Mouse (Mus musculus) hindbrain, embryonic 13.5 days (tissue): ENCODE data around the gene Stmn3. TPM values are rescaled to one million over a fixed set of nuclear protein-coding genes. Genes with fewer than 3 reads are reported as not detected.
"Not testable (repeated sequence)": the region's sequence is repeated elsewhere in the genome, so short reads cannot be mapped to it uniquely, and the experiment has no call there.

Source experiments
- ATAC-seq: fragments of 200-750 bp; cut with Nextera tagmentation; 2 replicates; pipeline ENCODE4 v1.8.0; 2017; ENCODE audit warnings: moderate TSS enrichment; ENCODE audit not compliant: low FRiP score
- H3K27ac ChIP-seq: fragments of 300-500 bp; sonication (generic); 2 replicates; pipeline ENCODE4 v1.5.1; 2015; ENCODE audit warnings: inconsistent platforms, mild to moderate bottlenecking, moderate library complexity
- H3K27me3 ChIP-seq: fragments of 300-500 bp; sonication (generic); 2 replicates; pipeline ENCODE4 v1.6.1; 2015; ENCODE audit warnings: mild to moderate bottlenecking, inconsistent platforms
- H3K36me3 ChIP-seq: fragments of 300-500 bp; sonication (generic); 2 replicates; pipeline ENCODE4 v1.6.1; 2015; ENCODE audit warnings: mild to moderate bottlenecking, inconsistent platforms
- H3K4me1 ChIP-seq: fragments of 300-500 bp; sonication (generic); replicated peaks from 2 replicates; pipeline ENCODE4 v1.6.1; 2015; ENCODE audit warnings: inconsistent platforms
- H3K4me2 ChIP-seq: fragments of 300-500 bp; sonication (generic); 2 replicates; pipeline ENCODE4 v1.6.1; 2015; ENCODE audit warnings: inconsistent platforms, mild to moderate bottlenecking, moderate library complexity
- H3K4me3 ChIP-seq: fragments of 300-500 bp; sonication (generic); 2 replicates; pipeline ENCODE4 v1.5.1; 2015; ENCODE audit warnings: mild to moderate bottlenecking, inconsistent platforms
- H3K9ac ChIP-seq: fragments of 300-500 bp; sonication (generic); 2 replicates; pipeline ENCODE4 v1.6.1; 2015; ENCODE audit warnings: mild to moderate bottlenecking, inconsistent platforms
- H3K9me3 ChIP-seq: fragments of 300-500 bp; sonication (generic); 2 replicates; pipeline ENCODE4 v1.6.1; 2016; ENCODE audit warnings: inconsistent platforms
- WGBS: fragments of 180-500 bp; shearing (Covaris S2); methylation state at CpG from one replicate; pipeline ENCODE4 v1.1.7; 2015; 5-methylcytosine and 5-hydroxymethylcytosine counted together
- polyA plus RNA-seq: library from polyadenylated mRNA; unstranded; fragments of >200 nt; fragmentation: Nextera tagmentation; extraction: Ambion mirVana; gene quantifications from 2 replicates; pipeline ENCODE4 v1.2.1, GENCODE M21; 2015

Stmn3 gene
- polyA plus RNA-seq, 1 experiment from 2014 or later = 1,135 TPM

DNA sequence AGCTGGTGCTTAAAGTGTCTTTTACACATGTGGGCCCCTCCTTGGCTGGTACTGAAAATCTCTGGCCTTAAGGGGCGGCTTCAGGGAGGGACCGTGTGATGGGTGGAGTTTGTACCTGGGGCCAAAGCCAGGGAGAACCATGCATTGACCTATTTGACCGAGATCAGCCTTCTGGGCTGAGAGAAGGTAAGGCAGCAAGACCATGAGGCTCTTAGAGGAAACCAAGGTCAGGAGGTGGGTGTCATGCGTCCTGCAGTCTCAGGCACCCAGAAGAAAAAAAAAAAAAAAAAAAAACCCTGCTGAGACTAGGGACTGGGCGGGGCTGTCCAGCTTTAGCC lies 1.3 kb downstream of the Stmn3 start:
- Histone ChIP-seq H3K9ac (peak overlapping the region; percentile 93), H3K4me2 (peak overlapping the region; percentile 87), H3K27me3 (peaks cover 15% of the 10 kb centered on the region; the same call in 1 of the 2 replicates), H3K9me3 (no peaks in the 10 kb centered on the region), H3K36me3 (peaks cover 13% of the 10 kb centered on the region), H3K4me1 (peaks cover 37% of the 10 kb centered on the region), H3K27ac (peak overlapping the region; percentile 96), H3K4me3 (peak overlapping the region; percentile 71)
- 8% methylated on average over 5 of the region's 5 CpGs for WGBS
- ATAC-seq = no peak

DNA sequence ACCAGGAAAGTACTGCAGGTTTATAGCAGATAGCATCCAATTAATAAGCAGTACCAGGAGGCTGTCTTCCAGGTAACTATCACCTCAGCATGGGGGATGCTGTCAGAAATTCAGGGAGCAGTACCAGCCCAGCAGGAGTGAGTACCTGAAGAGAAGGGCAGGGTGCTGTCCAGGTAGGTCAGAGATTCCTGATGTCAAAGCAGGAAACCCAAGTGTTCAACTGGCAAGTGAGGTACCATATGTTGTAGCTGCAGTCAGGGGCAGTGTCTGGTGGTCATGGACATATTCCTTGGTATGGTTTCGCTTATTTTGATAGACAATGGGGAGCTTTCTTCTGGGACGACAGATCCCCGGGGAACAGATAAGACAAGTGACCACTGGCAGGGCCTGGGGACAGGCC lies 1.9 kb downstream of the Stmn3 start:
- Histone ChIP-seq H3K4me2 (peak overlapping the region; percentile 87), H3K9me3 (no peaks in the 10 kb centered on the region), H3K4me1 (peaks cover 41% of the 10 kb centered on the region), H3K9ac (peak overlapping the region; percentile 93), H3K4me3 (peak overlapping the region; percentile 71), H3K27me3 (peaks cover 15% of the 10 kb centered on the region; the same call in 1 of the 2 replicates), H3K27ac (no peak overlapping the region; the same call in 1 of the 2 replicates), H3K36me3 (peaks cover 18% of the 10 kb centered on the region)
- 54% methylated on average over 3 of the region's 3 CpGs for WGBS
- no peak for ATAC-seq

DNA sequence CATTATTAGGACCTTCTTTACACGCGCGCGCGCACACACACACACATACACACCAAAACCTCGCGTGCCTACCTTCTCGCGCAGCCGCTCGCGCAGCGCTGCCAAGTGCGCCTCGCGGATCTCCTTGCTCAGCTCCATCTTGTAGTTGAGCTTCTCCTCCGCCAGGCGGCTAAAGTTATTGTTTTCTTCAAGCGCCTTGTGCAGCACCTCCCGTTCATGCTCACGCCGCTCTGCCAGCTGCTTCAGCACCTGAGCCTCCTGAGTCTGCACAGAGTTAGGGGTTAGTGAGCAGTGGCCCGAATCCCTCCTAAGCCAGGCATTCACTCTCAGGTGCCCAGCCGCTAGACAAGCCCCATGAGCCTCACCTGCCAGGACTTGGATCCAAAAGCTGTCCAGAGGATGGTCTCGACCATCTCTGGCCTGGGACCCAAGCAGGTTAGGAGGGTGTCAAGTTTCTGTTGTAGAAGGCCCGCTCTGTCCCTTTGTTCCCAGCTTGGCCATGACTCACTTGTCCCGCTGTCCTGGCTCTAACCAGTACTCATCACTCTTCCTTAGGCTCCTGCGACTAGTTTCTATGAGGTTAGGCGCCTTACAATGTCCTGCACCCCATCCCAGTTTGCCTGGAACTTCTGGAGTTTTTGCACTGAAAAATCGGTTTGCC lies 7.0 kb downstream of the Stmn3 start:
- H3K9me3 ChIP-seq = no peaks in the 10 kb centered on the region
- H3K4me1 ChIP-seq = peaks cover 31% of the 10 kb centered on the region
- peak; percentile 77 for ATAC-seq
- H3K9ac ChIP-seq = peak overlapping the region; percentile 19; the same call in 1 of the 2 replicates
- H3K4me2 ChIP-seq = peak overlapping the region; percentile 11; the same call in 1 of the 2 replicates
- 11% methylated on average over 30 of the region's 30 CpGs for WGBS
- no peaks in the 10 kb centered on the region for H3K27me3 ChIP-seq
- peaks cover 46% of the 10 kb centered on the region for H3K36me3 ChIP-seq
- H3K4me3 ChIP-seq = no peak overlapping the region
- no peak overlapping the region for H3K27ac ChIP-seq

DNA sequence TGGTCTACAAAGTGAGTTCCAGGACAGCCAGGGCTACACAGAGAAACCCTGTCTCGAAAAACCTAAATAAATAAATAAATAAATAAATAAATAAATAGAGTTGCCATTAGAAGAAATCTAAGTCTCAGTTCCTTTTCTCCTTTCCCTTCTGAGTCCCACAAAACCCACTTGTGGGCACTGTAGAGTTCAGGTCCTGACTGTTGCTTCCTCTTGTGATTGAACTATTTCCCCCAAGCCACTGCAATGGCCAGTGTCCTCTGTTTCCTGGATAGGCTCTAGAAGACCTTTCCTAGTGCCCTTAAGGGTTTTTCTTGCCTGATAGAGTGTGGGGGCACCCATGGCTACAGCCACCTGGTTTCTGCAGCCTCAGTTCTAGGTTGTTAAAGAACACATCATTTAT lies 9.4 kb downstream of the Stmn3 start:
- peaks cover 69% of the 10 kb centered on the region for H3K36me3 ChIP-seq
- ATAC-seq = no peak

DNA sequence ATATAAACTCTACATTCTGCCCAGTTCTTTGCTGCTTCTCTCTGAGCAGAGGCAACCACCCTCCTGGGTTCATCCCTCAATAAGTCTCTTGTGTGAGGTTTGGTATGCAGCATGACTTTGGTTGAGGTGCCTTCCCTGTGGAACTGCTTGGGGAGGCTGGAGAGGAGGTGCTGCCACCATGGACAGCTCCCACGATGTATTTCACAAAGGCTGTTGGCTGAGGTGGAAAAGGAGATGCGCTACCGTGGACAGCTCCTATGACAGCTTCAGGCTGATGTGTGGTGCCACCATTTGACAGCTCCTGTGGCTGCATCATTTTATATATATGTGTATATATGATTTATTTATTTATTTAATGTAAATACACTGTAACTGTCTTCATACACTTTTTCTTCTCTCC lies 12.3 kb downstream of the Stmn3 start:
- no peak overlapping the region for H3K9ac ChIP-seq
- 27% methylated on average over 3 of the region's 3 CpGs for WGBS
- H3K4me1 ChIP-seq = peaks cover 5% of the 10 kb centered on the region
- peaks cover 47% of the 10 kb centered on the region for H3K36me3 ChIP-seq
- H3K27ac ChIP-seq = no peak overlapping the region
- no peaks in the 10 kb centered on the region for H3K27me3 ChIP-seq
- no peak overlapping the region for H3K4me3 ChIP-seq
- H3K9me3 ChIP-seq = no peaks in the 10 kb centered on the region
- ATAC-seq = no peak
- no peak overlapping the region for H3K4me2 ChIP-seq

More for the DNA sequence above, 9.4 kb downstream of the Stmn3 start:
- Histone ChIP-seq H3K4me2 (no peak overlapping the region), H3K9me3 (no peaks in the 10 kb centered on the region), H3K27ac (no peak overlapping the region), H3K27me3 (no peaks in the 10 kb centered on the region), H3K4me1 (peaks cover 13% of the 10 kb centered on the region), H3K4me3 (no peak overlapping the region), H3K9ac (no peak overlapping the region)
- whole genome bisulfite sequencing = 83% methylated on average over 1 of the region's 1 CpGs

DNA sequence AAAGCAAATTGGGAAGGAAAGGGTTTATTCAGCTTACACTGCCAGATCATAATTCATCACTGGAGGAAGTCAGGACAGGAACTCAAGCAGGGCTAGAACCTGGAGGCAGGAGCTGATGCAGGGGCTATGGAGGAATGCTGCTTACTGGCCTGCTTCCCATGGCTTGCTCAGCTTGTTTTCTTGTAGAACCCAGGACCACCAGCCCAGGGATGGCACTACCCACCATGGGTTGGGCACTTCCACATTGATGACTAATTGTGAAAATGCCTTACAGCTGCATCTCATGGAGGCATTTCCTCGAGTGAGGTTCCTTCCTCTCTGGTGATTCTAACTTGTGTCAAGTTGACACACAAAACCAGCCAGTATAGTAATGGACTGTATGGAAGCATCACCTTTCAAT lies 23.4 kb downstream of the Stmn3 start:
- peaks cover 22% of the 10 kb centered on the region for H3K4me1 ChIP-seq
- no peak overlapping the region for H3K4me2 ChIP-seq
- no peak for ATAC-seq
- H3K27ac ChIP-seq = no peak overlapping the region
- H3K27me3 ChIP-seq = no peaks in the 10 kb centered on the region
- H3K4me3 ChIP-seq = no peak overlapping the region
- no peak overlapping the region for H3K9ac ChIP-seq
- WGBS = 92% methylated on average over 1 of the region's 1 CpGs
- H3K9me3 ChIP-seq = no peaks in the 10 kb centered on the region
- H3K36me3 ChIP-seq = peaks cover 9% of the 10 kb centered on the region

GRCm38 (mm10) chr2:181288691-181289090 lies 25.6 kb downstream of the Stmn3 start:
- H3K4me2 ChIP-seq = peak overlapping the region; percentile 64
- 92% methylated on average over 3 of the region's 3 CpGs for WGBS
- ATAC-seq = no peak

GRCm38 (mm10) chr2:181287958-181288350 lies 26.3 kb downstream of the Stmn3 start, which contains the start of gene Gmeb2:
Gene Gmeb2 (minus strand): TSS chr2:181288035.
- peaks cover 15% of the 10 kb centered on the region for H3K36me3 ChIP-seq
- peak within 1 kb of the TSS; percentile 66 for H3K4me3 ChIP-seq
- peak; percentile 96 for ATAC-seq
- peak within 1 kb of the TSS; percentile 98 for H3K27ac ChIP-seq
- peaks cover 22% of the 10 kb centered on the region for H3K4me1 ChIP-seq
- H3K27me3 ChIP-seq, H3K9me3 ChIP-seq: not testable (repeated sequence)
- peak within 1 kb of the TSS; percentile 64 for H3K4me2 ChIP-seq
- peak within 1 kb of the TSS; percentile 89 for H3K9ac ChIP-seq
- WGBS = under 1% methylated on average over 25 of the region's 38 CpGs

More at GRCm38 (mm10) chr2:181288691-181289090, 25.6 kb downstream of the Stmn3 start:
- Histone ChIP-seq H3K9ac (no peak overlapping the region), H3K4me3 (peak overlapping the region; percentile 66), H3K36me3 (peaks cover 9% of the 10 kb centered on the region), H3K9me3 (no peaks in the 10 kb centered on the region), H3K4me1 (peaks cover 22% of the 10 kb centered on the region), H3K27ac (no peak overlapping the region), H3K27me3 (no peaks in the 10 kb centered on the region)

- Histone ChIP-seq H3K36me3 (peaks cover 16% of the 10 kb centered on the region), H3K4me1 (peaks cover 22% of the 10 kb centered on the region), H3K9ac (peak overlapping the region; percentile 89), H3K9me3 (no peaks in the 10 kb centered on the region), H3K27me3 (no peaks in the 10 kb centered on the region), H3K4me3 (peak overlapping the region; percentile 66), H3K4me2 (peak overlapping the region; percentile 63), H3K27ac (peak overlapping the region; percentile 98)
- under 1% methylated on average over 16 of the region's 71 CpGs for WGBS
- peak; percentile 91 for ATAC-seq
These were observed 26.9 kb downstream of the Stmn3 start for GRCm38 (mm10) chr2:181287338-181287957.

DNA sequence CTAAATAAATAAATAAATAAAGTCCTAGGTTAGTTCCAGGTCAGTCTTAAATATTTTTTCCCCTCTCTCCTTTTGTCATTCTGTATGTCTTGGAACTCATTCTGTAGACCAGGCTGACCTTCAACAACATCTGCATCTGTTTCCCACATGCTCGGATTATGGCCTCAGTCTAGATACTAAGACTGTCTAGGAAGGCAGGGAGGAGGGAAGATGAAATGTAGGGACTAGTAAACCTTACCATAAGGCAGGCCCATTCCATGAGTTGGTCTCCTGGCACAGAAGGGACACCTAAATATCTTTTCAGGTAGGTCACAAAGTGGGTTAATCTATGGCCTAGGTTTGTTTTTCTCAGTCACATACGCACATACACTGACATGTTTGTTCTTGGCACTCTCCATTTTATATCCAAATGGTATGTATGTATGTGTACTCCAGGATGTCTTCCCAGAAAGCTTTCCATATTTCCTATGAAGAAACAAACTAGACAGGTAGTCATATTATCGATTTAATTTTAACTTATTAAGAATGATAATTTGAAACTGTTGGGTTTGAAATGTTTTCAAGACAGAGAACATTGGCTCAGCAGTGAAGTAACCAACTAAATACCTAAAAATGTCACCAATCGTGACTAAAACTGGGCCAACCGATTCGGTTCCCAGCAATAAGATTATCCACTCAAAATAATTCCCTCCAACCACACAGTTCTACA lies 27.5 kb downstream of the Stmn3 start:
- Histone ChIP-seq H3K4me1 (peaks cover 22% of the 10 kb centered on the region), H3K4me3 (peak overlapping the region; percentile 66), H3K4me2 (peak overlapping the region; percentile 63), H3K36me3 (peaks cover 20% of the 10 kb centered on the region), H3K9ac (peak overlapping the region; percentile 89), H3K9me3 (no peaks in the 10 kb centered on the region), H3K27ac (peak overlapping the region; percentile 98), H3K27me3 (no peaks in the 10 kb centered on the region)
- no peak for ATAC-seq
- WGBS = 62% methylated on average over 6 of the region's 6 CpGs

DNA sequence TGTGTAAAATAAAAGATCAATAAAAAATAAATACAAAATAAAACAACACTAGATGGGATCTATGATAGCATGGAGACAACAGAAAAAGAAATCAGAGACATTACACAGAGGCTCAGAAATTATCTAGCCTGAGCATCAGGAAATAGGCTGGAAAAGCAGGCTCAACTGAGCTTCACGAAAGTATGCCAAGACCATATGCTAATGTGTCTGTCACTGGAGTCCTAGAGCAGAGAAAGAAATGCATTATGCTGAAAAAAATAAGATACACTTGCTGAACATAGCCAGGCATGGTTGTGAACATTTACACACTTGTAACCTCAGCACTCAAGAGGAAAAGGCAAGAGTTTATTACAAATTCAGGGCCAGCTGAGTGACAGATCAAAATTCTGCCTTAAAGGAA lies 34.3 kb downstream of the Stmn3 start:
- no peaks in the 10 kb centered on the region for H3K9me3 ChIP-seq
- ATAC-seq = no peak
- no peak overlapping the region for H3K4me2 ChIP-seq
- 74% methylated on average over 1 of the region's 1 CpGs for WGBS
- H3K4me3 ChIP-seq = no peak overlapping the region
- H3K36me3 ChIP-seq = peaks cover 52% of the 10 kb centered on the region
- H3K4me1 ChIP-seq = no peaks in the 10 kb centered on the region
- no peak overlapping the region for H3K9ac ChIP-seq
- no peak overlapping the region for H3K27ac ChIP-seq
- H3K27me3 ChIP-seq = no peaks in the 10 kb centered on the region

- H3K27ac ChIP-seq = no peak overlapping the region
- no peaks in the 10 kb centered on the region for H3K27me3 ChIP-seq
- no peak overlapping the region for H3K4me3 ChIP-seq
- no peak for ATAC-seq
- H3K9me3 ChIP-seq = no peaks in the 10 kb centered on the region
- 86% methylated on average over 3 of the region's 3 CpGs for WGBS
- no peak overlapping the region for H3K9ac ChIP-seq
- no peak overlapping the region for H3K4me2 ChIP-seq
- peaks cover 59% of the 10 kb centered on the region for H3K36me3 ChIP-seq
- H3K4me1 ChIP-seq = no peaks in the 10 kb centered on the region
These were observed 36.4 kb downstream of the Stmn3 start for GRCm38 (mm10) chr2:181277866-181278265.
